Mouse (Mus musculus) intestine, embryonic 16.5 days (tissue): ENCODE data around the gene Insig1. TPM values are rescaled to one million over a fixed set of nuclear protein-coding genes. Genes with fewer than 3 reads are reported as not detected.

Source experiments
- ATAC-seq: fragments of 200-750 bp; cut with Nextera tagmentation; 2 replicates; pipeline ENCODE4 v1.8.0; 2017; ENCODE audit warnings: moderate TSS enrichment, moderate library complexity
- H3K27ac ChIP-seq: fragments of 300-500 bp; sonication (generic); 2 replicates; pipeline ENCODE4 v1.5.1; 2014; ENCODE audit warnings: mild to moderate bottlenecking, low read length
- H3K27me3 ChIP-seq: fragments of 300-500 bp; sonication (generic); replicated peaks from 2 replicates; pipeline ENCODE4 v1.6.1; 2014; ENCODE audit warnings: low read length, control low read depth, mixed read lengths; ENCODE audit not compliant: control insufficient read depth, insufficient read depth
- H3K36me3 ChIP-seq: fragments of 300-500 bp; sonication (generic); 2 replicates; pipeline ENCODE4 v1.6.1; 2014; ENCODE audit warnings: low read length, control low read depth; ENCODE audit not compliant: control insufficient read depth, insufficient read depth
- H3K4me1 ChIP-seq: fragments of 300-500 bp; sonication (generic); 2 replicates; pipeline ENCODE4 v1.6.1; 2014; ENCODE audit warnings: low read length, control low read depth, mixed read lengths; ENCODE audit not compliant: control insufficient read depth, insufficient read depth
- H3K4me2 ChIP-seq: fragments of 300-500 bp; sonication (generic); 2 replicates; pipeline ENCODE4 v1.6.1; 2014; ENCODE audit warnings: low read depth, low read length, control low read depth
- H3K4me3 ChIP-seq: fragments of 300-500 bp; sonication (generic); 2 replicates; pipeline ENCODE4 v1.5.1; 2014; ENCODE audit warnings: mild to moderate bottlenecking, low read length
- H3K9ac ChIP-seq: fragments of 300-500 bp; sonication (generic); 2 replicates; pipeline ENCODE4 v1.6.1; 2014; ENCODE audit warnings: low read depth, low read length
- H3K9me3 ChIP-seq: fragments of 300-500 bp; sonication (generic); 2 replicates; pipeline ENCODE4 v1.6.1; 2016; ENCODE audit warnings: low read length, control low read depth; ENCODE audit not compliant: control insufficient read depth
- WGBS: fragments of 180-500 bp; shearing (Covaris S2); extraction: QIAGEN DNeasy Blood & Tissue Kit; methylation state at CpG from one replicate; pipeline ENCODE4 v1.1.7; 2014; 5-methylcytosine and 5-hydroxymethylcytosine counted together
- polyA plus RNA-seq: library from polyadenylated mRNA; unstranded; fragments of >200 nt; fragmentation: Nextera tagmentation; extraction: Ambion mirVana; gene quantifications from 2 replicates; pipeline ENCODE4 v1.2.1, GENCODE M21; 2015

The Insig1 gene
- polyA plus RNA-seq, 1 experiment from 2014 or later = 255 TPM

GRCm38 (mm10) chr5:28079431-28079830 is 8.3 kb downstream of the Insig1 start:
- Histone ChIP-seq H3K27ac (no peak overlapping the region), H3K4me1 (no peaks in the 10 kb centered on the region), H3K9ac (no peak overlapping the region), H3K4me2 (no peak overlapping the region), H3K36me3 (peaks cover 23% of the 10 kb centered on the region), H3K27me3 (no peaks in the 10 kb centered on the region), H3K4me3 (no peak overlapping the region), H3K9me3 (no peaks in the 10 kb centered on the region)
- WGBS = 44% methylated on average over 2 of the region's 2 CpGs
- ATAC-seq = peak; percentile 64

DNA sequence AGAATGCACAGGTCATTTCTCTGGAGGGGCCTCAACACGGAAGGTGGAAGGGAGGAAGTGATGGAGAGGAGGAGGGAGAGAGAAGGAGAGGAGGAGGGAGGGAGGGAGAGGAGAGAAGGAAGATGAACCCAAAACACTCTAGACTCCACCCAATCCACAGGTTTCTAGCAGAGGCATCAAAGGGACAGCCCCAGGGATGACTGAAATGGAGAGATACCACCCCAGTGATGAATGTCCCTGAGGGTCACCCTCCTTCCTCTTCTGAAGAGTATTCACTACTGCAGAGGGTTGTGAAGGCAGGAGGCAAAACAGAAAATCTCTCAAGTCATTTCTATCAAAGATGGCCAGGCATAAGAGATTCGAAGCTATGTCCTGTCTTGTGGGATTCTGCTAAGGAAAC is 10.0 kb downstream of the Insig1 start:
- Histone ChIP-seq H3K4me3 (no peak overlapping the region), H3K4me1 (no peaks in the 10 kb centered on the region), H3K4me2 (no peak overlapping the region), H3K9ac (no peak overlapping the region), H3K9me3 (no peaks in the 10 kb centered on the region), H3K27me3 (no peaks in the 10 kb centered on the region), H3K36me3 (peaks cover 11% of the 10 kb centered on the region), H3K27ac (no peak overlapping the region)
- no peak for ATAC-seq
- 71% methylated on average over 2 of the region's 2 CpGs for WGBS

- H3K4me3 ChIP-seq = no peak overlapping the region
- no peaks in the 10 kb centered on the region for H3K9me3 ChIP-seq
- 83% methylated on average over 2 of the region's 2 CpGs for WGBS
- H3K36me3 ChIP-seq = peaks cover 4% of the 10 kb centered on the region; the same call in 1 of the 2 replicates
- H3K4me2 ChIP-seq = no peak overlapping the region
- no peaks in the 10 kb centered on the region for H3K4me1 ChIP-seq
- H3K27me3 ChIP-seq = no peaks in the 10 kb centered on the region
- ATAC-seq = no peak
- H3K27ac ChIP-seq = no peak overlapping the region
- no peak overlapping the region for H3K9ac ChIP-seq
These were observed 10.7 kb downstream of the Insig1 start for GRCm38 (mm10) chr5:28081822-28082221.

GRCm38 (mm10) chr5:28082312-28082711 is 11.1 kb downstream of the Insig1 start:
- no peak overlapping the region for H3K4me3 ChIP-seq
- 0 out of 2 replicates have a peak, but pooled peaks cover 4% of the 10 kb centered on the region for H3K36me3 ChIP-seq
- WGBS = 73% methylated on average over 4 of the region's 4 CpGs
- H3K4me2 ChIP-seq = no peak overlapping the region
- no peaks in the 10 kb centered on the region for H3K4me1 ChIP-seq
- no peaks in the 10 kb centered on the region for H3K27me3 ChIP-seq
- no peak for ATAC-seq
- no peak overlapping the region for H3K27ac ChIP-seq
- H3K9me3 ChIP-seq = no peaks in the 10 kb centered on the region
- H3K9ac ChIP-seq = no peak overlapping the region

DNA sequence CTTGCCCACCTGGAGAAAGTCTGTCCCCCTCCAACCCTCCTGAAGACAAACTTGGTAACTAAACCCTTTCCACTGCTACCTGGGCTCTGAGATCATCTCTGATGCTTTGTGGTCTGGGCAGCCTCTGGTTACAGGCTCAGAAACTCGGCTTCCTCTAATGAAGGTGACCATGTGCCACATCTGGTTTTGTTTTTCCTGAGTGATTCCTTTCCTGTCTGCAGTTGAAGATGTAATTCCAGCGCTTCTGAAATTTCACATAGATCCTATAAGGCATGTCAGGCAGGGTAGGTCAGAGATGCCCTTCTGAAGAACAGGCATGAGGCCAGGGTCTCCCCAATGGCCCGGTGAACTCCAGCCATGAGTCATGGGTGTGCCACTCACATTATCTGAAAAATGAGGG is 11.6 kb downstream of the Insig1 start:
- 75% methylated on average over 3 of the region's 3 CpGs for WGBS
- no peak for ATAC-seq
- H3K36me3 ChIP-seq = 0 out of 2 replicates have a peak, but pooled peaks cover 4% of the 10 kb centered on the region
- H3K9me3 ChIP-seq = no peaks in the 10 kb centered on the region
- H3K27me3 ChIP-seq = no peaks in the 10 kb centered on the region
- no peak overlapping the region for H3K4me2 ChIP-seq
- no peak overlapping the region for H3K9ac ChIP-seq
- H3K4me1 ChIP-seq = no peaks in the 10 kb centered on the region
- H3K27ac ChIP-seq = no peak overlapping the region
- no peak overlapping the region for H3K4me3 ChIP-seq

DNA sequence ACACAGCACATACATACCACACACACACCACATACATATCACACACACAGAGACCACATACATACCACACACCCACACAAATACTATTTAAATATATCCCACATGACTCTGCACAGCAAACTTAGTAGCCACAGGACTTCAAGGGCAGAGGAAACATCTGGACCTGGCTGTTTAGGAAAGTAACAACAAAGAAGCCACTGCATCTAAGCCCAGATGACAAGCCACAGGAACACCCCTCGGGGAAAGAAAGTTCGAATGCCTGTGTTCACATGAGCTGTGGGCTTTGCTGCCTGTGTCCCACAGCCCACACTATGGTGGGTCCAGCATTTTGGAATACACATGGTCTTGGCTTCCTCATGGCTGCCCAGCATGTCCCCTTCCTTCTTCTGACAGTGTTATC is 13.6 kb downstream of the Insig1 start:
- Histone ChIP-seq H3K27me3 (no peaks in the 10 kb centered on the region), H3K36me3 (no peaks in the 10 kb centered on the region), H3K4me1 (no peaks in the 10 kb centered on the region), H3K9ac (no peak overlapping the region), H3K27ac (no peak overlapping the region), H3K9me3 (no peaks in the 10 kb centered on the region), H3K4me3 (no peak overlapping the region), H3K4me2 (no peak overlapping the region)
- ATAC-seq = no peak
- WGBS = 60% methylated on average over 2 of the region's 2 CpGs

GRCm38 (mm10) chr5:28090547-28090946 is 19.4 kb downstream of the Insig1 start:
- Histone ChIP-seq H3K9me3 (no peaks in the 10 kb centered on the region), H3K27me3 (no peaks in the 10 kb centered on the region), H3K9ac (no peak overlapping the region), H3K36me3 (no peaks in the 10 kb centered on the region), H3K27ac (no peak overlapping the region), H3K4me2 (no peak overlapping the region), H3K4me3 (no peak overlapping the region), H3K4me1 (no peaks in the 10 kb centered on the region)
- no peak for ATAC-seq
- 26% methylated on average over 1 of the region's 1 CpGs for WGBS

DNA sequence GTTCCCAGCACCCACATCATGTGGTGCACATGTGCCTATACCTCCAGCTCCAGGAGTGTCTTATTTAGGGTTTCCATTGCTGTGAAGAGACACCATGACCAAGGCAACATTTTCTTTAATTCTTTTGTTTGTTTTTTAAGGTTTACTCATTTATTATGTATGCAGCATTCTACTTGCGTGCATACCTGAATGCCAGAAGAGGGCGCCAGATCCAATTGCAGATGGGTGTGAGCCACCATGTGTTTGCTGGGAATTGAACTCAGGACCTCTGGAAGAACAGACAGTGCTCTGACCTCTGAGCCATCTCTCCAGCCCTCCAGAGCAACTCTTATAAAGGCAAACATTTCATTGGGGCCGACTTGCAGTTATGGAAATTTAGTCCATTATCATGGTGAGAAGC is 21.2 kb downstream of the Insig1 start:
- H3K4me2 ChIP-seq = no peak overlapping the region
- no peaks in the 10 kb centered on the region for H3K4me1 ChIP-seq
- H3K9me3 ChIP-seq = no peaks in the 10 kb centered on the region
- no peak overlapping the region for H3K27ac ChIP-seq
- no peak overlapping the region for H3K4me3 ChIP-seq
- H3K9ac ChIP-seq = no peak overlapping the region
- H3K36me3 ChIP-seq = no peaks in the 10 kb centered on the region
- no peaks in the 10 kb centered on the region for H3K27me3 ChIP-seq
- ATAC-seq = no peak
- 91% methylated on average over 3 of the region's 3 CpGs for WGBS

DNA sequence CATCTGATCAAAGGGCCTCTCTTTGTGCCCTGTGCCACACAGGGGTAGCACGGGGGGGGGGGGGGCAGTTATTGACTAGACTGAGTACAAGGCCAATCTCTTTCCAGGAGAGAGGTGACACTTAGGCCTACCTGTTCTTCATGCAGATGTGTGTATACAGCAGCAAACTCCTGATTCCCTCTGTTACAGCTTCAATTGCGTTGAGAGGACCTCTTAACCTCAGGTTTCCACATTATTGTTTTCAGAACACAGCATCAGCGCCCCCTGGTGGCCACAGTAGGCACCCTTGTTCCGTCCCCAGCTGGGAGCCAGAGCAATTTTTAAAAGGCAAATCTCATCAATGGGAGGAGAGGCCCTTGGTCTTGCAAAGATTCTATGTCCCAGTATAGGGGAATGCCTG is 22.7 kb downstream of the Insig1 start:
- H3K4me2 ChIP-seq = no peak overlapping the region
- H3K4me3 ChIP-seq = no peak overlapping the region
- no peaks in the 10 kb centered on the region for H3K36me3 ChIP-seq
- H3K27ac ChIP-seq = no peak overlapping the region
- peak; percentile 55; the same call in 1 of the 2 replicates for ATAC-seq
- no peak overlapping the region for H3K9ac ChIP-seq
- H3K27me3 ChIP-seq = no peaks in the 10 kb centered on the region
- WGBS = 26% methylated on average over 4 of the region's 4 CpGs
- no peaks in the 10 kb centered on the region for H3K9me3 ChIP-seq
- H3K4me1 ChIP-seq = no peaks in the 10 kb centered on the region

- Histone ChIP-seq H3K27ac (no peak overlapping the region), H3K9ac (no peak overlapping the region), H3K36me3 (no peaks in the 10 kb centered on the region), H3K27me3 (no peaks in the 10 kb centered on the region), H3K4me1 (no peaks in the 10 kb centered on the region), H3K4me3 (no peak overlapping the region), H3K9me3 (no peaks in the 10 kb centered on the region), H3K4me2 (no peak overlapping the region)
- 74% methylated on average over 3 of the region's 3 CpGs for WGBS
- no peak for ATAC-seq
These were observed 23.2 kb downstream of the Insig1 start for GRCm38 (mm10) chr5:28094393-28094792.
